Mouse (Mus musculus): ENCODE data around the gene Nxt2.

- TF ChIP-seq CTCF (IDR thresholded peaks at IDR 0.05; ENCODE audit: borderline replicate concordance, extremely low read depth, insufficient read depth, insufficient read length) = peak; percentile 73
- no peak for TF ChIP-seq POLR2A (IDR thresholded peaks at IDR 0.05; ENCODE audit: borderline replicate concordance, extremely low read depth, insufficient read depth, insufficient read length, poor library complexity, severe bottlenecking)
Observed at GRCm38 (mm10) chrX:142189023-142189703, 37.4 kb upstream of the Nxt2 start.
